Mouse (Mus musculus) midbrain, embryonic 10.5 days (tissue): ENCODE results near the gene Ccdc85b. TPM values are rescaled to one million over a fixed set of nuclear protein-coding genes. Genes with fewer than 3 reads are reported as not detected.
A peak's percentile ranks its signal among the peaks of the same experiment; 100 is the strongest.
"Not testable (repeated sequence)": the region's sequence is repeated elsewhere in the genome, so short reads cannot be mapped to it uniquely, and the experiment has no call there.

ENCODE experiments used
- DNase-seq: peaks from one replicate; pipeline ENCODE4 v3.0.0-alpha.2; 2017; ENCODE audit warnings: low spot score
- H3K27ac ChIP-seq: fragments of 300-500 bp; sonication (generic); replicated peaks from 2 replicates; pipeline ENCODE4 v1.5.1; 2016; ENCODE audit warnings: mild to moderate bottlenecking
- H3K27me3 ChIP-seq: fragments of 300-500 bp; sonication (generic); 2 replicates; pipeline ENCODE4 v1.6.1; 2016; ENCODE audit warnings: low read depth, mild to moderate bottlenecking; ENCODE audit not compliant: poor library complexity, severe bottlenecking
- H3K36me3 ChIP-seq: fragments of 300-500 bp; sonication (generic); 2 replicates; pipeline ENCODE4 v1.6.1; 2016; ENCODE audit warnings: mild to moderate bottlenecking, moderate library complexity
- H3K4me1 ChIP-seq: fragments of 300-500 bp; sonication (generic); 2 replicates; pipeline ENCODE4 v1.6.1; 2016
- H3K4me3 ChIP-seq: fragments of 300-500 bp; sonication (generic); 2 replicates; pipeline ENCODE4 v1.5.1; 2016; ENCODE audit warnings: mild to moderate bottlenecking, moderate library complexity
- H3K9me3 ChIP-seq: fragments of 300-500 bp; sonication (generic); replicated peaks from 2 replicates; pipeline ENCODE4 v1.6.1; 2016; ENCODE audit warnings: mild to moderate bottlenecking
- WGBS: fragments of 180-500 bp; shearing (Covaris S2); methylation state at CpG from one replicate; pipeline ENCODE4 v1.1.7; 2016; 5-methylcytosine and 5-hydroxymethylcytosine counted together
- polyA plus RNA-seq: library from polyadenylated mRNA; unstranded; fragments of >200 nt; fragmentation: Nextera tagmentation; extraction: Ambion mirVana; gene quantifications from 2 replicates; pipeline ENCODE4 v1.2.1, GENCODE M21; 2016

The Ccdc85b gene
- polyA plus RNA-seq = 5.5 and 6.0 TPM in 2 replicates

- peaks cover 25% of the 10 kb centered on the region for H3K27me3 ChIP-seq
- WGBS = 15% methylated on average over 14 of the region's 14 CpGs
- no peaks in the 10 kb centered on the region for H3K9me3 ChIP-seq
- H3K4me3 ChIP-seq = peak within 1 kb of the TSS; percentile 68
- peaks cover 28% of the 10 kb centered on the region for H3K36me3 ChIP-seq
- H3K4me1 ChIP-seq = peaks cover 54% of the 10 kb centered on the region
- DNase-seq = no peak
- peak within 1 kb of the TSS; percentile 91 for H3K27ac ChIP-seq
These were observed at the start of gene Ccdc85b for GRCm38 (mm10) chr19:5457746-5458442. TSS of gene Ccdc85b (minus strand) at chr19:5457894.

- Histone ChIP-seq H3K9me3 (peaks cover 7% of the 10 kb centered on the region; the same call in 1 of the 2 replicates), H3K4me1 (0 out of 2 replicates have a peak, but pooled peaks cover 2% of the 10 kb centered on the region), H3K36me3 (0 out of 2 replicates have a peak, but pooled peaks cover 6% of the 10 kb centered on the region), H3K27ac (no peak within 1 kb of the TSS), H3K4me3 (no peak within 1 kb of the TSS), H3K27me3 (no peaks in the 10 kb centered on the region)
- WGBS = 48% methylated on average over 17 of the region's 17 CpGs
- DNase-seq = no peak
These were observed 46.0 kb upstream of the Ccdc85b start, which contains the start of gene 1700020D05Rik for GRCm38 (mm10) chr19:5503687-5504086. TSS of gene 1700020D05Rik (minus strand) at chr19:5503787.

- H3K9me3 ChIP-seq = no peaks in the 10 kb centered on the region
- no peak overlapping the region for H3K27ac ChIP-seq
- no peak for DNase-seq
- 0 out of 2 replicates have a peak, but pooled peaks cover 2% of the 10 kb centered on the region for H3K4me1 ChIP-seq
- peaks cover 33% of the 10 kb centered on the region for H3K36me3 ChIP-seq
- H3K4me3 ChIP-seq = no peak overlapping the region
- WGBS = 94% methylated on average over 2 of the region's 2 CpGs
- no peaks in the 10 kb centered on the region for H3K27me3 ChIP-seq
These were observed 42.7 kb upstream of the Ccdc85b start for GRCm38 (mm10) chr19:5500330-5500875.

- Histone ChIP-seq H3K4me1 (peaks cover 14% of the 10 kb centered on the region), H3K36me3 (peaks cover 61% of the 10 kb centered on the region), H3K4me3 (no peak overlapping the region), H3K27me3 (no peaks in the 10 kb centered on the region), H3K27ac (no peak overlapping the region), H3K9me3 (no peaks in the 10 kb centered on the region)
- WGBS = 90% methylated on average over 16 of the region's 16 CpGs
- DNase-seq = no peak
These were observed 38.3 kb upstream of the Ccdc85b start for GRCm38 (mm10) chr19:5496052-5496370.

GRCm38 (mm10) chr19:5495353-5496051 lies 37.8 kb upstream of the Ccdc85b start:
- Histone ChIP-seq H3K36me3 (peaks cover 61% of the 10 kb centered on the region), H3K4me1 (peaks cover 14% of the 10 kb centered on the region), H3K4me3 (no peak overlapping the region), H3K27ac (no peak overlapping the region), H3K9me3 (no peaks in the 10 kb centered on the region), H3K27me3 (no peaks in the 10 kb centered on the region)
- no peak for DNase-seq
- WGBS = 88% methylated on average over 12 of the region's 12 CpGs

- Histone ChIP-seq H3K4me3 (no peak overlapping the region), H3K36me3 (peaks cover 61% of the 10 kb centered on the region), H3K27ac (no peak overlapping the region), H3K9me3 (no peaks in the 10 kb centered on the region), H3K27me3 (no peaks in the 10 kb centered on the region), H3K4me1 (peaks cover 23% of the 10 kb centered on the region)
- WGBS = 95% methylated on average over 3 of the region's 3 CpGs
- no peak for DNase-seq
These were observed 36.6 kb upstream of the Ccdc85b start for GRCm38 (mm10) chr19:5494314-5494713.

GRCm38 (mm10) chr19:5493301-5493721 lies 35.6 kb upstream of the Ccdc85b start:
- Histone ChIP-seq H3K36me3 (peaks cover 61% of the 10 kb centered on the region), H3K4me3 (peak overlapping the region; percentile 86; the same call in 1 of the 2 replicates), H3K4me1 (peaks cover 31% of the 10 kb centered on the region)
- H3K9me3 ChIP-seq, H3K27ac ChIP-seq, DNase-seq, H3K27me3 ChIP-seq: not testable (repeated sequence)
- WGBS = 77% methylated on average over 9 of the region's 9 CpGs

GRCm38 (mm10) chr19:5492641-5493040 lies 34.9 kb upstream of the Ccdc85b start:
- peaks cover 35% of the 10 kb centered on the region for H3K4me1 ChIP-seq
- no peak for DNase-seq
- H3K9me3 ChIP-seq = no peaks in the 10 kb centered on the region
- WGBS = 89% methylated on average over 4 of the region's 4 CpGs
- no peak overlapping the region for H3K27ac ChIP-seq
- peaks cover 56% of the 10 kb centered on the region for H3K36me3 ChIP-seq
- peak overlapping the region; percentile 86 for H3K4me3 ChIP-seq
- H3K27me3 ChIP-seq = no peaks in the 10 kb centered on the region

GRCm38 (mm10) chr19:5490898-5491708 lies 33.4 kb upstream of the Ccdc85b start:
- under 1% methylated on average over 59 of the region's 59 CpGs for WGBS
- Histone ChIP-seq H3K27ac (peak overlapping the region; percentile 99), H3K4me3 (peak overlapping the region; percentile 86), H3K9me3 (no peaks in the 10 kb centered on the region), H3K36me3 (peaks cover 46% of the 10 kb centered on the region), H3K4me1 (peaks cover 47% of the 10 kb centered on the region), H3K27me3 (no peaks in the 10 kb centered on the region)
- DNase-seq = peak; percentile 77

GRCm38 (mm10) chr19:5490313-5490897 lies 32.7 kb upstream of the Ccdc85b start, which contains the start of gene Cfl1:
TSS of gene Cfl1 (plus strand) at chr19:5490455.
- WGBS = under 1% methylated on average over 62 of the region's 62 CpGs
- peaks cover 47% of the 10 kb centered on the region for H3K4me1 ChIP-seq

GRCm38 (mm10) chr19:5489721-5490120 lies 32.0 kb upstream of the Ccdc85b start:
- WGBS = 61% methylated on average over 10 of the region's 10 CpGs
- not testable (repeated sequence) for H3K27me3 ChIP-seq, DNase-seq, H3K9me3 ChIP-seq
- peak overlapping the region; percentile 86 for H3K4me3 ChIP-seq
- peak overlapping the region; percentile 99 for H3K27ac ChIP-seq
- peaks cover 47% of the 10 kb centered on the region for H3K36me3 ChIP-seq
- H3K4me1 ChIP-seq = peaks cover 47% of the 10 kb centered on the region

More at GRCm38 (mm10) chr19:5490313-5490897, 32.7 kb upstream of the Ccdc85b start, which contains the start of gene Cfl1:
- peak within 1 kb of the TSS; percentile 86 for H3K4me3 ChIP-seq
- peak within 1 kb of the TSS; percentile 99 for H3K27ac ChIP-seq
- DNase-seq = peak; percentile 95
- peaks cover 46% of the 10 kb centered on the region for H3K36me3 ChIP-seq
- H3K9me3 ChIP-seq = no peaks in the 10 kb centered on the region
- no peaks in the 10 kb centered on the region for H3K27me3 ChIP-seq
